Mouse (Mus musculus) yolk sac, embryonic 10.5 days (tissue): ENCODE results near the gene Gkn1.

Experiments
- DNase-seq: peaks from one replicate; pipeline ENCODE4 v3.0.0-alpha.2; 2017; ENCODE audit warnings: low spot score

Gene Gkn1

DNA sequence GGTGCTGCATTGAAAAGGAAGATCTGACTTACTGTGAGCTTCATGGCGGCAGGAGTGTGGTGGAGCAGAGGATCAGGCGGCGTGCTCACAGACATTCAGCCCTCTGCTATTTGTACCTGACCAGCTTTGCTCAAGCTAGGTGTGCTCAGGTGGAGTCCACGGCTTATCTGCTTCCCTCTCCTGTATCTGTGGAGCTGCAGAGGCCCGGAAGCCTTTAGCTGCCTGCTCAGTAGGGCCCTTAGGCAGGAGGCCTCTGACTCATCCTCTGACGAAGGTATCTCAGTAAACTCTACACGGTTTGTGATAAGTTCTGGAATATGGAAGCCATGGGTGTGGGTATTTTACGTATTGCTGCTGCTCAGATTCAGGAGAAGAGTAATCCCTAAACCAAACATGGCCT, at the start of gene Gkn1:
Gene Gkn1 (minus strand): TSS at position 114 of the 400 bp plus-strand sequence.
- DNase-seq = no peak

DNA sequence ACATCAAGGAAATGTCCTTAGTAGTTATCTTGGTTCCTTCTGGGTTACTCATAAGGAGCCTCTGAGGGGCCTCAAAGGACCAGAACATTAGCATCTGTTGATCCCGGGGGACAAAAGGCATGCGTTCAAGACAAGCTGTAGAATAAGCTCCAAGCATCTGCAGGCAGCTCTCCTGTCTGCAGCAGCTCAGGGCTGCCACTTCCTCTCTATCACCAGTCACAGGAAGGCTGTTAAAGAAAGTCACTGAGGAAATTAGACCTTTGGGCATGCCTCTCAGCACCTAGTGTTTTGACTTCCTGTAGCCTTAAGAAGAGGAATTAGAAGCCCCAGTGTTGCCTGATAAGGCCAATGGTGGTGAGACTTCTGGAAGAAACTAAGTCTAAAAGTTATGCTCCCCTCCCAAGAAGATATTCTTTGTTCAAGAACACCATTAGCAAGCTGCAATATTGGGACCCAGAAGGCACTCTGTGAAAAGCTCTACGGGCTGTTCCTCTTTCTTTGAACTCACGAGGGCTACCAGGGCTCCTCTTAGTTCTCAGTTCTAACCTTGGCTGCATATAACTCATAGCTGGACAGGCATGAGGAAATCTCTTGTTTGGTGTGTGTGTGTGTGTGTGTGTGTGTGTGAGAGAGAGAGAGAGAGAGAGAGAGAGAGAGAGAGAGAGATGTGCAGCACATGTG, 49.3 kb upstream of the Gkn1 start:
- no peak for DNase-seq

DNA sequence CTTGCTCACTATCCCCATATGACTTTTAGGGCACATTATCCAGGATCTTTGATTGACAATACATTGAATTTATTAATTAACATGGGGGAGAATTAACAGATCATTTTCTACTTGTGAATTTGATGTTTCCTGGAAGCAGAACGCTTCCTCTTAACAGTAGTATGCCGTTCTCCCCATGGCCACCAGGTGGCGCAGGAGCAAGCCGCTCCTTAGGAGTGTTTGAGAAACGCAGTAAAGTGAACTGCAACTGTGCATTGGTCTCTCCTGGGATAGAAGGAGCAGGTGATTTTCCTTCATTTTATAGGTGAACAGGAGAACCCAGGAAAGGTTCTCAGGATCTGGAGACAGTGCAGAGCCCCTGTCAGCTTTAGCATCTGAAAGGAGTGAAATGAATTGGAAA, 48.4 kb upstream of the Gkn1 start:
- DNase-seq = no peak

DNA sequence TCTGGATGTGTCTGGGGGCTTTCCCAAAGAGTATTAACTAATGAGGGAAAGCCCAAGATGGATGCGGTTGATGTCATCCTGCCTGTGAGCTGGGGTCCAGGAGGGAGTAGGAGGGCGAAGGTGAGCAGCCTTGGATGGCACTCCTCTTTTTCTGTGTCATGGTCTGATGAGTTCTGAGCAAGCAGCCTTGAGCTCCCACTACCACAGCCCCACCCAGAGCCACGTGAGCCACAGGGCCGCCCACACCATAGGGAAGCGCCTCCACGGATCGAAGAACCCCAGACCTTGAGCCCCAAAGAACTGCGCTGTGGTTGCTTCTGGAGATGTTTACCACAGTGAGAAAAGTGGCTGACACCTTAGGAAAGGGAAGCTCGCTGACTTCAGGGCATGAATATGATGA, 44.0 kb upstream of the Gkn1 start:
- DNase-seq = no peak

DNA sequence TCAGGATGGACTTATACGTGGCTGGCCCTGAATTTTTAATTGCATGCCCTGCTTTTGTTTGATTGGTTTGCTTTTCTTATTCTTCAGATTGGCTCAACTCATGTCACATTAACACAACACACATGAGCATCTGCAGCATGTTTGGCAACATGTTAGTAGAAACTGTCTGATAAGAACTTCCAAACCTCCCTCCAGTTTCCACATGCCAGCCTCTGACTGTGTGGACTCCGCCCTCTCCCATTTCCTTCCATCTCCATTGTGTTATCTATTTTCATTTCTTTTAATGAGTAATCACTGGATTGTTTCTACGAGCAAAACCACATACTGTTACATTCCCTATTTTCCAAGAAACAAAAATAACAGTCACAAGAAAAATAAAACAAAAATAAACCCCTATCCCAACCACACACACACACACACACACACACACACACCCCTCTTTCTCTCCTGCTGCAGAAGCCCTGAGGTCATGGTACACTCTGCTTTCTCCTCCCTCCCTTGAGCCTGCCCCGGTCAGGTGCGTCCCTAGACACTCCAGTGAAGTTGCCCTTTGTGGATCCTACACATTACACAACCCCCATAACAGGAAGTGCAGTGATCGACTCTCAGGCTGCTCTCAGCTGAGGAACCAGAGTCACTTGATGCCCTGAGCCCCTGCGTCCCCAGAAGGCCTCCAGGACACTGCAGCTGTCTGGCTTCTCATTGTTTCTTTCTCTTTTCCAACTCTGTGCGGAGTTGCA, 42.9 kb upstream of the Gkn1 start:
- DNase-seq = peak; percentile 42

DNA sequence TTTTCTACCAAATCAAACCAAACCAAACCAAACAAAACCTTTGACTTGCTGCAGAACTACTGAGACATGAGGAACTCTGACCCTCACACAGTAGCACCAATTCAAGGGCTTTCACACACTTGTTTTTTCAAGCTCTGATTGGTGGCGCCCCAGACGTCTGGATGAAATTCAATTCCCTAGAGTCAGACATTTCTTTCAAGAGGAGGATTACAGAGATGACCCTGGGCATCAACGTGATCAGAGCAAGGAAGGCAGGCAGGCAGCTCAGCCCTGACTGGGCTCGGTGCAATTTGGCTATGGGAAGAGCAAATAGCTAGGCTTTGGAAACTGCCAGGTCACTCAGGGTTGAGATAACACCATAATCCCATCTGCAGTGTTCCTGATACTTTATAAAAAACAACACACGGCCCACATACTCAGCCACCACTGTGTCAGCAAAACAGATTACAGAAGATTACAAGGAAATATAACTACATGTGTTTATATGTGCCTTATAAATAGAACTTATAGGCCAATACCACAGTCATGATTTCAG, 38.8 kb upstream of the Gkn1 start:
- DNase-seq = peak; percentile 20

DNA sequence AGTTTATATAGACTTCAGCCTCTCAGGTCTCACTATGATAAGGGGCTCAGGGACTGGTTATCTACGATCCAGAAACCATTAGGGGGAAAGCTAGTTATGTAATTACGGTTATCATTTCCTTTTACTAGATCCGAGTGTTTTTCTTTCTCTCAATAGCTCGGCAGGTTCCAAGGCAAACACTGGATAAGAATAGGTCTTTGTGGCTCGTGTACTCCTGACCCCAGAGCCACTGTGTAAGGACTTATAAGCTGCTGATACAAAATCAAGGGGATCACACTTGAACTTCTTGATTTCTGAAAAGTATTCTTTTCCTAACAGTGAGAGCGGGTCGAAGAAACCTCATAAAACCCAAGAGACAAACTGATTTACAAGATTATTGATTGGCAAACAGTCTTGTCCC, 38.1 kb upstream of the Gkn1 start, which contains the start of gene Gkn3:
Gene Gkn3 (minus strand): TSS at position 59 of the 400 bp plus-strand sequence.
- DNase-seq = no peak

DNA sequence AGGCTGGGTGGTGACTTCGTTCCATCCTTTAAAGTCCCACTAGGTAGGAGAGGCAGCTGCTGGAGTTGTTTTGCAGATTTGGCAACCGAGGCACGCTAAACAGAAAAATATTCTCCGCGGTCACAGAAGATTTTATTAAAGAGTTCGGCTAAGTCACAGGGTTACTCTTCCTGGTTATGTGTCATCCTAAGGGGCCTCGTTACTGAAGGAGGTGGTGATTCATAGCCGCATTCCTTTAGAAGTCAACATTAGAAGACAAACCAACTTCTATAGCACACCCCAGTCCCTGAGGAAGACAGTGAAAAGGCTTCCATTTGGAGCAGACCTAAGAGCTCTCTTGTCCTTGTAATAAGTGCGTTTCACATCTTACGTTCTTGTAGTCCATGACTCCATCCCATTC, 35.9 kb upstream of the Gkn1 start:
- no peak for DNase-seq

DNA sequence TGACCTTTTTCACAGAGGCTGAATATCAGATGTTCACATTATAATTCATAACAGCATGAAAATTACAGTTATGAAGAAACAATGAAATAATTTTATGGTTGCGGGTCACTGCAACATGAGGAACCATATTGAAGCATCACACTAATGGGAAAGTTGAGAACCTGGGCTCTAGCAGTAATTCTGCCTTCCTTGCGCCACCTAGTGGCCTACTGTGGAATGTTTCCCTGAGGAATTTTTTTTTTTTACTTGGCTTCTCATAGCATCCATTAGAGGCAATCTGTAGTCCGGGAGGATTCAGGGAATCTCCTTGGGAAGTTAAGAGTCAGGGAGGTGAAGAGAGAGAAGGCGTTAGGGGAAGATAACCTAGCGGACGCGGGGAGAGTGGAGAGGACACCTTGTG, 35.5 kb upstream of the Gkn1 start:
- DNase-seq = peak; percentile 35

DNA sequence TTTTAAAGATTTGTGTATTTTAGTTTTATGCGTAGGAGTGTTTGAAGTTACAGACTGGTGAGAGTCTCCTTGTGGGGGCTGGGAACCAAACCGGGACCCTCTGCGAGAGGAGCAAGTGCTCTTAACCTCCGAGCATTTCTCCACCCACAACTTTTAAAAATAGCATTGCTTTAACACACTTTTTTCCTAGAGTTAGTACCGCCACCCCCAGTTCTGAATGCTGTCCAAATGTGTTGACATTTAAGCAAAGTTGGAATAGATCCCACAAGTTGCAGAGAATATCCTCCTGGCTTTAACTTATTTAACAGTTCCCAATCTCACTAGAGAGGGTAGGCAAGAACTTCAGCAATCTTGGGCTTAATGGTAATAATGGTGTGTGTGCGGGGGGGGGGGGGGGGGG, 34.0 kb upstream of the Gkn1 start:
- no peak for DNase-seq

DNA sequence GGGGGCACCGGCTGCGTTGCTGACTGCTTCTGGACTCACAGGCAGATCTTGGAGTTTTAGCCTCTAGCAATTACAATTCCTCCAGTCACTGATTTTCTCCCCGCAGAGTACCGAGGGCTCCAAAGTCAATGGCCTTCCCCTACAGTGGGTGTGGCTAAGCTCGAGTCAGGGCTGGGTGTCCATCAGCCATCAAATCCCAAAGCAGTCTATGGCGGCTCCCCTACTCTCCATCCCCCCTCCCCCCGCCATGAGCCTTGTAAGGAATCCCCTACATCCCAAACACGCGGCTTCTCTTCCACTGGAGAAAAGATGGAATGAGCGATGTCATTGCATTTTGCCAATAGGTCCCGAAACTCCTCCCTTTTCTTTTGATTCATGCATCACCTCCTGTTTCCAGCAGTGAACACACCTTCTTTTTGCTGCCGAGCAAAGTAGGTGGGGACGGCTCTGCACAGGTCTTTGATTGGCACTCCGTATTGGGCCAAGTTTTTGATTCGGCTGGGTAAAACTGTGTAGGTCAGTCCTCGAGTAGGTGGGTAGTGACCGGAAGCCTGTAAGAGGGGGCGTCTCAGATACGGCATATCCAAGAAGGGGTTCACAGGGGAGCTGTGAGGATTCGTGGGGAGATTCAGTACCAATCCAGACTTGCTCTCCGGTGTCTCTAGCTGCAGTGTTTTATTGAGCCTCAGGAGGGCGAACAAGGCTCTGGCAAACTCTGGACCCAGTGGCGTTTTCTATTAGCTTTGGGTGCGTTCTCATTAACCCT, 33.4 kb upstream of the Gkn1 start:
- no peak for DNase-seq

DNA sequence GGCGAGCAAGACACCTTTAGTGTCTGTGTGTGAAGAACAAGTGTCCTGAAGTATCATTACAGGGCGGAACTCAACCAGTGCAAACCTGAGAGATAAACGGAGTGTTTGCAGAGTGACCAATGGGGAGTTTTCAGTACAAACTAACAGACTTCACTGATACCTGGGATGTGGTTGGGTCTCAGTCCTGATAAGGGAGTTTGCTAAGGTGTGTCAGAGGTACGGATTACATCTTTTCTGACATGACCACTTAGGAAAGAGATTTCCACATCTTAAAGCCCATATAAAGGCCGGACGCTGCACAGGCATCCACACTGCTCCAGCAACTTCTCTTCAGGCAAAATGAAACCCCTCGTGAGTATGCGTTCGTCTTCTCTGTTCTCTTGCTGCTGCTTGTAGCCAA, 22.3 kb upstream of the Gkn1 start, which contains the start of gene Gkn2:
Gene Gkn2 (plus strand): TSS at position 301 of the 400 bp plus-strand sequence.
- DNase-seq = no peak

DNA sequence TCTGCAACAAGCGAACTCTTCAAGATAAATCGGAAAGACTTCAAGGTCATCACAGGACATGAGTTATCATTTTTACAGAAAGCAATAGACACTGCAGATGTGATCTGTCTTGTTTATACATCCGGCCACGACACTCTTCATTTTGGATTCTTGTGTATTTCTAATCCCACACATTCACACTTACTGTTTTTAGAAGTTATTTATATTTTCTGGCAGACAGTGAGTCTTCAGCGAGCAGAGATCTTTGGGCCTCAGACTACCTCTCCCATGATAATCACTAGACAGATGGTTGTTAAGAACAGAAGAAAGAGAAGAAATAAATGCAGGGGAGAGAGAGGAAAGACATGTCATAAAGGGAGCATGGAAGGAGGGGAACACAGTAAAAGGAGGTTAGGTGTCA, 18.5 kb upstream of the Gkn1 start:
- DNase-seq = no peak

DNA sequence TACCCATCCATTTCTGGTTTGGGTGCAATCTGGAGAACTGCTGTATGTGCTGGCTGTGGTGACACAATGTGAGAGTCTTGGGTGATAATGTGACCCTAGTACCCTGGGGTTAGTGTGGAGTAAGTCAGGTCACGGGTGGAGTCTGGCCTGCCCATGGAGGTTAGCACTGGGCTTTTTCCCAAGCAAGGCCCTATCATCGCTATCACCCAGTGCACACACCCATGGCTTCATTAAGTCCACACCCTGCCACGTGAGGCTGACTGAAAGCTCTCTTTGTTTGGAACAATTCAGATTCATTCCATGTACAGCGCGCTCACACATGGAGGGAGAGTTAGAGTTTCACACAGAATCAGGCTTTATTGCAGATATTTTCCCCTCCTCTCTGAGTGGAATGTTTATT, 3.7 kb upstream of the Gkn1 start:
- DNase-seq = no peak

DNA sequence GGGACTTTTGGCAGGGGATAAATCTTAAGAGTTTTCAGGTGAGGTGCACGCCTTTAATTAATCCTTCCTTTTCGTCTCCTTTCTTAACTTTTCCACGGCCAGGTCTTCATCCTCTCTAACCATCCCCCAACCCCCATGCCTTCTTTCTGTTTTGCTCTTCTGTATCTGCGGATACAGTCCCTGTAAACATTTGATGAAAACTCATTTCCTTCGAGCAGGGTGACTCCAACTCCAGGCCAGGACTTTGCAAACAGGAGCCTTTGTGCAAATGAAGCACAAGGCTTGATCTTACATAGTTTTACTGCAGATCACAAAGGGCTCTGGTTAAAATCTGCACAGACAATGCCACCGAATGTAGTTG, 14.8 kb downstream of the Gkn1 start:
- no peak for DNase-seq

DNA sequence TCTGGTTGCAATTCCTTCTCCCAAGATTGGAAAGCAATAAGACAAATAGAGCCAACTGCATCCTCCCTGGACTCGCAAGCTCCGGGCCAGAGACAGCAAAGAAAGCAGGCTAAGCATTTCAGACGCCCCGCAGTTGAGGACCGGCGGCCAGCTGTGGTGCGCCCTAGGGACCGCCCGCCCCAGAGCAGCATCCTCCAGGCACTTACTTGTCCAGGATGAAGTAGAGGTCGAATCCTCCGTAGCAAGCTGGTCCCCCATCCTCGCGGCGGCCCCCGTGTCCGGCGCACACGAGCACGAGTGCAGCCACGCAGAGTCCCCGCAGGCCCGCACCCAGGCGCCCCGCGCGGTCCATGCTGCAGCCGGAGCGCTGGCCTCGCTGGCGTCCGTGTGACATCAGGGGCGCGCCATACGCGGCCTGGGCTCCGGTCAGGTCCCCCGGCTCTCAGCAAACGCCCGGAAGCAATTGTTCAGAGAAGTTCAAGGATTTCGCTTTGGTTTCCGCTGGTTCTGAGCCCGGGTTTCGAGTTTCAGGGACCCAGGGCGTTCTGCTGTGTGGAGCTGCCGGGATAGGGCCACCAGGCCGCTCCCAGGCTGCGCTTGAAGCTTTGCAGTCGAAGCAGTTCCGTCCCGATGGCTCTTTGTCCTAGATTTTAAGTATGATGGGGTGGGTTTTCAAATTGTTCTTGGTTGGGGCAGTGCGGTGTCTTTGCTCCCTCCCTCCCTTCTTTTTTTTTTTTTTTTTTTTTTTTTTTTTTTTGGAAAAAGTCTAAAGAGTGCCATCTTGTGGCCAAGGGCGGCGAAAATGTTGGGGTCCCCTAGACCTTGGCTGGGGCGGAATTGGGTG, 15.4 kb downstream of the Gkn1 start, which contains the start of gene Antxr1:
Gene Antxr1 (minus strand): TSS at position 731 of the 844 bp plus-strand sequence.
- DNase-seq = peak; percentile 57

DNA sequence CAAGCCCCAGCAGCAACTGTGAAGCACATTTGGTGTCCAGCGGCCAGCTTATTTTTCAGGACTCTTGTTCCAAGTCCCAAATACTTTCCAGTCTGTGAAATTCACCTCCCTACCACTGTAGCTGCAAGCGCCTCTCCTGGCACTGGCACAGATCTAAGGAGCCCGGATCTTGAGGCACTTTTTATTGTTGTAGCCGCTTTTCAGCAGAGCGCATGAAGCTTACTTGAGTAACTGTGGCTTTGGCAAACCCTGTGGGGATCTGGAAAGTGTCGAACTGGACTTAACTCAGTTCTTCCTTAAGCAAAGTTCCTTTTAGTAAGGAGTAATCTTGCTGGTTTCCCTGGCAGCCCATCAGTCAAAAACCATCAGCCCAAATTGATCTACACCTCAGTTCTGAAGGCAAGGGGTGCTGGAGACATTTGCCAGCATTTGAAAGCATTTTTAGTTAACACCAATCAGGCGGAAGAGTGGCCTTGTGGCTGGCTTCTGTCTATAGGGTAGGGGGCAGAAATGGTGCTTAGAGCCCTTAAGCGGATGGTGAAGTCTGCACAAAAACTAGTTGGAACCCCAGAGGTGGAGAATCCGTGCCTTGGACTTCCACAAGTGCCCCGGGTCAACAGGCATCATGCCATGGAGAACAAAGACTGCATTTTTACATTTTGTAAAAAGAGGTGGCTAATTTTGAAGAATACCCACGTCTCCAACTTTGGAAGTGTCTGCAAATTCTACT, 16.2 kb downstream of the Gkn1 start:
- no peak for DNase-seq

DNA sequence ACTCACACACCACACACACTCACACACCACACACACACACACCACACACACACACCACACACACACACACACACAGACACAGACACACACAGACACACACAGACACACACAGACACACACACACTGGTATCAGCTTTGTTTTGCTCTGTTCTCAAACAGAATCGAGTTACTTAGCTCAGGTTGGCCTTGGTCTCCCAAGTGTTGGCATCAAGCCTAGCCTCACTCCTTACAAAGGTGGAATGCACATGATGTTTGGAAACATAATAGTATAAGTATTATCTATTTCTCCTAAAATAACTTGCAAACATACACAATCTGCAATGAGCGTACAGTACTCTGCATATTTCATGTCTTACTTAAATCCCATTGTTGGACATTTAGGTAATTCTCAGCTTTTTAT, 18.4 kb downstream of the Gkn1 start:
- no peak for DNase-seq

DNA sequence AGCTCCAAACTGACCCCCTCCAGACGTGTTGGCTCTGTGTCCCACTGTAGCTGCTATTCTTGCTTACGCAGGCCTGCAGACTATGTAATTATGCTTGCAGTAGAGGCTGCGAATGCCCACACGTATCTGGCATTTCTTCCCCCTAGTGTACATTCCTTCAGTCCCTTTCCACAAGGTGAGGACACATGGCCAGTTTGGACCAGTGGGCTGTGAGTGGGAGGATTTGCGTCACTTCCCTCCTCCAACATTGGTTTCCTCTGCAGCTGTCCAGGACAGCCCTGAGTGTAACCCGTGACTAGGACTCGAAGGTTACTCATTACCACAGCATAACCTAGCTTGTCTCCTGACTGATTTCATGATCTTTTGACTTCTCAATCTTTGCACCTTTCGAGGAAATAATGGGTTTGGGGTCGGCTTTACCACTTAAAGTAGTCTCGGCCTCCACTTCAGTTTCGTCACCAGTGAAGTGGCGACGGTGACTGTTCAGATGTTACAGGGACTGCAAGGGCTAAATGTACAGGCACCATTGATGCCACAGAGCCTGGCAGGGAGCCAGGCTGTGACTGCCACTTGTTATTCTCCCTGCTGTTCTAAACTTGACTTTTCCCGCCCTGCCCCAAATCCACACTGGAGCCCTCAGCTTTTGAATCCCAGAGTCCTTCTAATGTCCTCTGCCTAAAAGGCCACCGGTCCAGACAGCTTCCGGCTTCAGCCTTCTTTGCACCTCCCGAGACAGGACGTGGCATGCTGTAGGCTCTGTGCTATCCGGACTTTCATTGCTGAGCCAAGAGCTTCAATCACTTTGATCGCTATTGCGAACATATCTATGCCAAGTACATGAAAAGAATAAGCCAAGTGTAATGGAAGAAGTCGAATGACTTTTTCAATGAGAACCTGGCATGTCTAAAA, 22.2 kb downstream of the Gkn1 start:
- DNase-seq = peak; percentile 45

DNA sequence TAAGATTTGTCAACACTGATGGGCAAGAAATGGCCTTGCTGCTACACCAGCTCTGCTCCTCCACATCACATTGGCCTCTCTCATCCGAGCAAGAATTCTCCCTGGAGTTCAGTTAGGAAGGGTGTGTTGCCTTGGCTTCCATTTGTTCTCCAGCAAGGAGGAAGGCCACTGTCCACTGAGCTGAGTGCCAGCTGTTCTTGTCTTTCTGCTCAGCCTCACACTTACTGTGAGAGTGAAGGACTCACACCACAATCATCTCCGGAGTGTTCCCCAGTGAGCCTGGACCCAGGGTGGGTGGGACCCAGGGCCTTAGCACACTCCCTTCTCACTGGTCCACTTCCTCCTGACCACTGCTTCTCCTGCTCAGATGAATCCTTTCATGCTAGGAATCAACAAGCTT, 23.8 kb downstream of the Gkn1 start:
- DNase-seq = no peak
